ENCODE assay signal across 16 mouse cellular contexts in the genomic region with DNA sequence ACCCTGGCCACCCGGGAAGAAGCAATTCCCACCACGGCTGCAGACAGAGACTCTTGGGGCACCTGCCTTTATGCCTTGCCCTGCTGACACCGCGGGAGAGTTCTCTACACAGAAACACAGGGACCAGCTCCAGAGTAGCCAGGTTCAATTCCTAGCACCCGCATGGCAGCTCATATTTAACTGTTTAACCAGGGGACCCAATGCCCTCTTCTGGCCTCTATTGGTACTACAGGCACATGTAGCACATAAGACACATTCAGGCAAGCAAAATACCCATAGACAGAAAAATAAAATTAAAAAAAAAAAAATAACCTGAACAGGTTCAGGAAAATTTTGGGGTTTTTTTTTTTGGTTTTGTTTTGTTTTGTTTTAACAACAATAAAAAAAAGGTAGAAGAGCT. TPM values are rescaled to one million over a fixed set of nuclear protein-coding genes. Genes with fewer than 3 reads are reported as not detected.
DNase-seq lines count a peak whose midpoint lies in the region; ATAC-seq and TF ChIP-seq lines count a peak whose summit lies in the region.
"Had no signal": no experiment of that assay in that cellular context is flagged by ENCODE, and none has a peak within 500 bp of the region (broad histone marks: within the 10 kb centered on the region; RNA-seq: fewer than 3 reads in every experiment).

No protein-coding gene starts in this region.

- H3K27ac ChIP-seq in embryonic facial prominence, embryonic 11.5 days (replicated peaks; ENCODE audit: low read depth, low read length), result no peak overlapping the region
- no peak overlapping the region for H3K27ac ChIP-seq in embryonic facial prominence, embryonic 10.5 days (replicated peaks)
- H3K27ac ChIP-seq in liver, postnatal 0 days (ENCODE audit: low read depth), result no peak overlapping the region
- no peak overlapping the region for H3K27ac ChIP-seq in liver, embryonic 12.5 days
- no peak overlapping the region for H3K27ac ChIP-seq in small intestine, adult 2 months (ENCODE audit: insufficient read depth, low read depth, low read length)
- H3K27ac ChIP-seq: hindbrain, embryonic 12.5 days; limb, embryonic 15.5 days had no signal

- WGBS in embryonic facial prominence, embryonic 11.5 days, result 91% methylated on average over 5 of the region's 5 CpGs
- WGBS in embryonic facial prominence, embryonic 10.5 days, result 93% methylated on average over 5 of the region's 5 CpGs
- 93% methylated on average over 5 of the region's 5 CpGs for WGBS in liver, postnatal 0 days (ENCODE audit: insufficient replicate concordance)
- WGBS in liver, embryonic 12.5 days (ENCODE audit: insufficient replicate concordance), result 82% methylated on average over 5 of the region's 5 CpGs
- WGBS in small intestine, adult 2 months, result 95% methylated on average over 5 of the region's 5 CpGs

- no peak for TF ChIP-seq EP300 in liver, postnatal 0 days (IDR thresholded peaks at IDR 0.05; ENCODE audit: low read depth)

- ATAC-seq in embryonic facial prominence, embryonic 11.5 days (replicated peaks; ENCODE audit: insufficient number of reproducible peaks, low FRiP score, low TSS enrichment, low read depth), result no peak
- no peak for ATAC-seq in liver, postnatal 0 days
- no peak for ATAC-seq in liver, embryonic 12.5 days

- peak; percentile 51 for TF ChIP-seq CTCF in liver, postnatal 0 days (IDR thresholded peaks at IDR 0.05; ENCODE audit: low read depth)
- TF ChIP-seq CTCF in small intestine, adult 2 months (IDR thresholded peaks at IDR 0.05; ENCODE audit: extremely low read depth, insufficient read length, insufficient replicate concordance, low read depth, low read length), result peak; percentile 13; the same call in 1 of the 2 replicates

- H3K9ac ChIP-seq in embryonic facial prominence, embryonic 11.5 days (replicated peaks; ENCODE audit: low read length), result no peak overlapping the region
- no peak overlapping the region for H3K9ac ChIP-seq in liver, postnatal 0 days (replicated peaks)
- H3K9ac ChIP-seq in liver, embryonic 12.5 days, result no peak overlapping the region
- H3K9ac ChIP-seq: hindbrain, embryonic 12.5 days; limb, embryonic 15.5 days had no signal

- no peaks in the 10 kb centered on the region for H3K9me3 ChIP-seq in embryonic facial prominence, embryonic 11.5 days (replicated peaks; ENCODE audit: control insufficient read depth, low read length)
- peaks cover 4% of the 10 kb centered on the region; the same call in 1 of the 2 replicates for H3K9me3 ChIP-seq in embryonic facial prominence, embryonic 10.5 days
- H3K9me3 ChIP-seq in liver, postnatal 0 days (ENCODE audit: low read length), result no peaks in the 10 kb centered on the region
- no peaks in the 10 kb centered on the region for H3K9me3 ChIP-seq in liver, embryonic 12.5 days (replicated peaks)
- H3K9me3 ChIP-seq: hindbrain, embryonic 12.5 days; limb, embryonic 15.5 days had no signal

- H3K4me3 ChIP-seq in embryonic facial prominence, embryonic 11.5 days (ENCODE audit: low read depth, low read length), result no peak overlapping the region
- no peak overlapping the region for H3K4me3 ChIP-seq in embryonic facial prominence, embryonic 10.5 days
- no peak overlapping the region for H3K4me3 ChIP-seq in liver, postnatal 0 days (ENCODE audit: low read depth, low read length)
- H3K4me3 ChIP-seq in liver, embryonic 12.5 days, result no peak overlapping the region
- H3K4me3 ChIP-seq in small intestine, adult 2 months (ENCODE audit: low read depth, low read length), result no peak overlapping the region
- H3K4me3 ChIP-seq: hindbrain, embryonic 12.5 days; limb, embryonic 15.5 days; myocyte had no signal

- no peaks in the 10 kb centered on the region for H3K27me3 ChIP-seq in embryonic facial prominence, embryonic 11.5 days (ENCODE audit: control insufficient read depth, insufficient read depth, low read length)
- no peaks in the 10 kb centered on the region for H3K27me3 ChIP-seq in embryonic facial prominence, embryonic 10.5 days (replicated peaks; ENCODE audit: low read depth, poor library complexity, severe bottlenecking)
- H3K27me3 ChIP-seq in liver, postnatal 0 days (ENCODE audit: insufficient read depth, low read length), result no peaks in the 10 kb centered on the region
- H3K27me3 ChIP-seq in liver, embryonic 12.5 days (replicated peaks), result no peaks in the 10 kb centered on the region
- H3K27me3 ChIP-seq in small intestine, adult 2 months (ENCODE audit: control insufficient read depth, insufficient read depth, low read length), result no peaks in the 10 kb centered on the region
- H3K27me3 ChIP-seq: hindbrain, embryonic 12.5 days; limb, embryonic 15.5 days had no signal

- TF ChIP-seq POLR2A in small intestine, adult 2 months (IDR thresholded peaks at IDR 0.05; ENCODE audit: low read depth, low read length), result no peak

- no peaks in the 10 kb centered on the region for H3K4me1 ChIP-seq in embryonic facial prominence, embryonic 11.5 days (ENCODE audit: control insufficient read depth, insufficient read depth, low read length)
- H3K4me1 ChIP-seq in embryonic facial prominence, embryonic 10.5 days, result peaks cover 18% of the 10 kb centered on the region
- no peaks in the 10 kb centered on the region for H3K4me1 ChIP-seq in liver, postnatal 0 days (ENCODE audit: insufficient read depth)
- H3K4me1 ChIP-seq in liver, embryonic 12.5 days, result no peaks in the 10 kb centered on the region
- H3K4me1 ChIP-seq in small intestine, adult 2 months (ENCODE audit: control insufficient read depth, insufficient read depth, insufficient read length, low read length), result no peaks in the 10 kb centered on the region

- no peaks in the 10 kb centered on the region for H3K36me3 ChIP-seq in embryonic facial prominence, embryonic 11.5 days (replicated peaks; ENCODE audit: control insufficient read depth, insufficient read depth, low read depth, low read length)
- H3K36me3 ChIP-seq in embryonic facial prominence, embryonic 10.5 days (replicated peaks), result peaks cover 55% of the 10 kb centered on the region
- peaks cover 2% of the 10 kb centered on the region; the same call in 1 of the 2 replicates for H3K36me3 ChIP-seq in liver, postnatal 0 days (replicated peaks; ENCODE audit: insufficient read depth, low read length)
- H3K36me3 ChIP-seq in liver, embryonic 12.5 days, result peaks cover 13% of the 10 kb centered on the region
- H3K36me3 ChIP-seq in small intestine, adult 2 months (ENCODE audit: control insufficient read depth, insufficient read depth, low read length), result no peaks in the 10 kb centered on the region

- no peak overlapping the region for H3K4me2 ChIP-seq in embryonic facial prominence, embryonic 11.5 days (ENCODE audit: low read depth, low read length)
- no peak overlapping the region for H3K4me2 ChIP-seq in liver, postnatal 0 days (ENCODE audit: low read depth, low read length)
- no peak overlapping the region for H3K4me2 ChIP-seq in liver, embryonic 12.5 days
- H3K4me2 ChIP-seq: hindbrain, embryonic 12.5 days; limb, embryonic 15.5 days had no signal

- peak; percentile 30 for DNase-seq in embryonic facial prominence, embryonic 11.5 days (ENCODE audit: low spot score)
- DNase-seq in embryonic facial prominence, embryonic 10.5 days (ENCODE audit: low spot score), result no peak
- no peak for DNase-seq in liver, postnatal 0 days
- DNase-seq in ES-CJ7 (ENCODE audit: low read depth, low spot score), result peak; percentile 87
- DNase-seq in urinary bladder, adult 2 months (ENCODE audit: low spot score), result no peak
- no peak for DNase-seq in layer of hippocampus, postnatal 10 days (ENCODE audit: low spot score in 2 of 2)
- DNase-seq: embryo, embryonic 11 days; gastrocnemius, postnatal 14 days; kidney, postnatal 14 days; spleen, adult 18-20 months had no signal

RNA-seq across cellular contexts. Expression of gene Pald1, which starts 27.2 kb away (rescaled TPM):
- polyA plus RNA-seq in embryonic facial prominence, embryonic 11.5 days (2014; fragmentation: Nextera tagmentation; extraction: Ambion mirVana), result 15.1 and 16.1 TPM in 2 replicates
- 29.9 and 35.3 TPM in 2 replicates for polyA plus RNA-seq in embryonic facial prominence, embryonic 10.5 days (2016; fragmentation: Nextera tagmentation; extraction: Ambion mirVana)
- 3.7 and 3.8 TPM in 2 replicates for polyA plus RNA-seq in liver, postnatal 0 days (2015; fragmentation: Nextera tagmentation; extraction: Ambion mirVana)
- 12.1 and 12.4 TPM in 2 replicates for polyA plus RNA-seq in liver, embryonic 12.5 days (2016; fragmentation: Nextera tagmentation; extraction: Ambion mirVana)
- polyA plus RNA-seq in small intestine, adult 2 months (2012; rRNA removed), result 3.0 and 3.2 TPM in 2 replicates
- 14.0 and 14.3 TPM in 2 replicates for polyA plus RNA-seq in urinary bladder, adult 2 months (2012; rRNA removed)
- total RNA-seq in layer of hippocampus, postnatal 10 days (2021), result 10 to 100 TPM; 20.3 to 20.6 TPM

RNA-seq across cellular contexts. Expression of gene Prf1, which starts 58.5 kb away (rescaled TPM):
- not detected in 2 replicates for polyA plus RNA-seq in embryonic facial prominence, embryonic 11.5 days (2014; fragmentation: Nextera tagmentation; extraction: Ambion mirVana)
- not detected in 2 replicates for polyA plus RNA-seq in embryonic facial prominence, embryonic 10.5 days (2016; fragmentation: Nextera tagmentation; extraction: Ambion mirVana)
- polyA plus RNA-seq in liver, postnatal 0 days (2015; fragmentation: Nextera tagmentation; extraction: Ambion mirVana), result 0.13 and 0.21 TPM in 2 replicates
- polyA plus RNA-seq in liver, embryonic 12.5 days (2016; fragmentation: Nextera tagmentation; extraction: Ambion mirVana), result not detected in 2 replicates
- polyA plus RNA-seq in small intestine, adult 2 months (2012; rRNA removed), result 0.65 and 1.3 TPM in 2 replicates
- polyA plus RNA-seq in urinary bladder, adult 2 months (2012; rRNA removed), result 0.74 and 0.94 TPM in 2 replicates
- total RNA-seq in layer of hippocampus, postnatal 10 days (2021), result not detected
- total RNA-seq: gastrocnemius, postnatal 14 days; left cerebral cortex, adult 18-20 months had no signal
- polyA plus RNA-seq: hindbrain, embryonic 12.5 days had no signal

Comparison
In these comparisons a context has a peak if more than half of its experiments do, and no peak if none do; other contexts are left out.
1. DNase-seq: peak in embryonic facial prominence, embryonic 11.5 days (single experiment) and ES-CJ7 (single experiment); none in embryonic facial prominence, embryonic 10.5 days (single experiment), liver, postnatal 0 days (single experiment), urinary bladder, adult 2 months (single experiment) and layer of hippocampus, postnatal 10 days (0 of 2).